Mouse (Mus musculus) liver, adult 2 months (tissue): ENCODE results near the gene Acot3. TPM values are rescaled to one million over a fixed set of nuclear protein-coding genes. Genes with fewer than 3 reads are reported as not detected.
"Not testable (repeated sequence)": the region's sequence is repeated elsewhere in the genome, so short reads cannot be mapped to it uniquely, and the experiment has no call there.

Source experiments
- DNase-seq: peaks from one replicate; pipeline ENCODE4 v3.0.0-alpha.2; 2011; ENCODE audit warnings: low read depth, low spot score; ENCODE audit errors: extremely low read depth
- H3K27ac ChIP-seq: fragments of 200-500 bp; replicated peaks from 2 replicates; pipeline ENCODE4 v1.5.1; 2012; ENCODE audit warnings: low read depth, mild to moderate bottlenecking, control low read depth, inconsistent platforms, low read length; ENCODE audit not compliant: insufficient read depth
- H3K27me3 ChIP-seq: fragments of 200-500 bp; 2 replicates; pipeline ENCODE4 v1.6.1; 2012; ENCODE audit warnings: mild to moderate bottlenecking, moderate library complexity, low read length, inconsistent platforms; ENCODE audit not compliant: control insufficient read depth, insufficient read depth
- H3K36me3 ChIP-seq: fragments of 200-500 bp; 2 replicates; pipeline ENCODE4 v1.6.1; 2012; ENCODE audit warnings: low read length, inconsistent platforms; ENCODE audit not compliant: control insufficient read depth, insufficient read depth
- H3K4me1 ChIP-seq: fragments of 200-500 bp; 2 replicates; pipeline ENCODE4 v1.6.1; 2011; ENCODE audit warnings: low read length; ENCODE audit not compliant: control insufficient read depth, insufficient read depth
- H3K4me3 ChIP-seq: fragments of 200-500 bp; 2 replicates; pipeline ENCODE4 v1.5.1; 2011; ENCODE audit warnings: low read depth, mild to moderate bottlenecking, control low read depth, low read length, moderate library complexity; ENCODE audit not compliant: insufficient read depth
- H3K79me2 ChIP-seq: fragments of 200-500 bp; 2 replicates; pipeline ENCODE4 v1.6.1; 2012; ENCODE audit warnings: inconsistent platforms, mild to moderate bottlenecking, low read length, moderate library complexity; ENCODE audit not compliant: control insufficient read depth, insufficient read depth
- H3K9ac ChIP-seq: fragments of 200-500 bp; 2 replicates; pipeline ENCODE4 v1.6.1; 2012; ENCODE audit warnings: low read depth, mild to moderate bottlenecking, control low read depth, inconsistent platforms, low read length
- CTCF ChIP-seq: fragments of 200-500 bp; IDR thresholded peaks from 2 replicates; pipeline ENCODE4 v1.5.1; 2011; ENCODE audit warnings: low read depth, low read length, control low read depth
- POLR2A ChIP-seq: fragments of 200-500 bp; IDR thresholded peaks from 2 replicates; pipeline ENCODE4 v1.6.1; 2011; ENCODE audit warnings: low read length, control low read depth; ENCODE audit not compliant: insufficient read depth; ENCODE audit errors: extremely low read depth
- WGBS: fragments of 180-500 bp; shearing (Covaris S2); methylation state at CpG from one replicate; pipeline ENCODE4 v1.1.7; 2018; 5-methylcytosine and 5-hydroxymethylcytosine counted together
- polyA plus RNA-seq: library from polyadenylated mRNA; depleted of rRNA; stranded (reverse); fragments of >200 nt; gene quantifications from 2 replicates; pipeline ENCODE4 v1.2.3, GENCODE M21; 2012
- total RNA-seq: library from RNA; depleted of rRNA; stranded (reverse); fragments of >200 nt; gene quantifications from 2 replicates; pipeline ENCODE4 v1.2.3, GENCODE M21; 2014

The Acot3 gene
- total and polyA plus RNA-seq, 2 experiments: 33.7 to 58.2 TPM

GRCm38 (mm10) chr12:84011251-84012040, 40.5 kb upstream of the Acot3 start:
- WGBS: 33% methylated on average over 12 of the region's 12 CpGs
- DNase-seq: peak; percentile 94
- H3K9ac ChIP-seq: no peak overlapping the region
- TF ChIP-seq CTCF (no peak), POLR2A (no peak)
- no peak overlapping the region for H3K27ac ChIP-seq
- H3K27me3 ChIP-seq: no peaks in the 10 kb centered on the region
- peaks cover 5% of the 10 kb centered on the region; the same call in 1 of the 2 replicates for H3K79me2 ChIP-seq
- no peak overlapping the region for H3K4me3 ChIP-seq
- peaks cover 9% of the 10 kb centered on the region; the same call in 1 of the 2 replicates for H3K36me3 ChIP-seq
- peaks cover 21% of the 10 kb centered on the region for H3K4me1 ChIP-seq

DNA sequence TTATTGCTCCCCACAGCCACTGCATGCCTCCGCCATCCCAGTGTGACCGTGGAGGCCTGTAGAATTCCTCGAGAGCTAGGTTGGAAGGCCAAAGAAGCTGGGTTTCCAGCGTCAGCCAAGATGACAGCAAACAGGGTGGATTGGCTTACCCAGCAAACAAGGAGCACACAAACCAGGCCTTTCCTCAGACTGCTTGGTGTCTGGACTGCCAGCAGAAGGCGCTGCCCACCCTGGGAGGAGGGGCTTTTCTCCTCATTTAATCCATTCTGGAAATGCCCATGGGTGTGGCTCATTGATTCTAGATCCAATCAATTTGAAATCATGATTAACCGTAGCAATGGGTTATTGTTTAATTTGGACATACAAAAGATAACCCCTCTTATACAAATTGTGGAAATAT, 38.8 kb upstream of the Acot3 start:
- WGBS: 55% methylated on average over 6 of the region's 6 CpGs
- TF ChIP-seq CTCF (peak; percentile 33), POLR2A (no peak)
- H3K79me2 ChIP-seq: peaks cover 5% of the 10 kb centered on the region; the same call in 1 of the 2 replicates
- H3K4me3 ChIP-seq: no peak overlapping the region
- H3K27me3 ChIP-seq: no peaks in the 10 kb centered on the region
- H3K27ac ChIP-seq: no peak overlapping the region
- H3K9ac ChIP-seq: no peak overlapping the region
- peaks cover 21% of the 10 kb centered on the region for H3K4me1 ChIP-seq
- H3K36me3 ChIP-seq: peaks cover 11% of the 10 kb centered on the region; the same call in 1 of the 2 replicates
- DNase-seq: no peak

- Histone ChIP-seq H3K27ac (no peak overlapping the region), H3K4me1 (peaks cover 17% of the 10 kb centered on the region), H3K27me3 (no peaks in the 10 kb centered on the region), H3K79me2 (peaks cover 5% of the 10 kb centered on the region; the same call in 1 of the 2 replicates), H3K36me3 (peaks cover 11% of the 10 kb centered on the region; the same call in 1 of the 2 replicates), H3K4me3 (no peak overlapping the region), H3K9ac (no peak overlapping the region)
- no peak for DNase-seq
- TF ChIP-seq POLR2A: no peak
- WGBS: 92% methylated on average over 7 of the region's 7 CpGs
Observed at GRCm38 (mm10) chr12:84013701-84014100, 38.2 kb upstream of the Acot3 start.

DNA sequence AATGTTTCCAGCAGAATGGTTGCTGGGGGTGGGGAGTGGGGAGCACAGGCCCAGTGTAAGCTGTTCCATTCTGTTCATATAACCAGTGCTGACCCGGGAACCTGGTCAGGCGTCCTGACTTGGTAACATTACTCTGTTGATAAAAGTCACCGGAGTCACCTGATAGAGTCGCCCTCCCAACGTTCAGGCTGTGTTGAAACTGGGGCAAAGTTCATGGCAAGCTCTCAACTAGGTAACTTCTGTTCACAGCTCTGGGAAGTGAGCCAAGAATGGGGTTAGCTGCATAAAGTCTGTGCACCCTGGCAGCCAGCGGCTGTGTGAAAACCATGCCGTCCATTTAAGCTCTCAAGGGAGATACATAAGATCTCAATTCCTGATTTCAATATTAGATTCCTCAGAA, 31.4 kb upstream of the Acot3 start:
- H3K9ac ChIP-seq, H3K27me3 ChIP-seq, H3K4me3 ChIP-seq, H3K4me1 ChIP-seq, H3K36me3 ChIP-seq, H3K79me2 ChIP-seq, H3K27ac ChIP-seq: not testable (repeated sequence)
- 5% methylated on average over 7 of the region's 7 CpGs for WGBS
- peak; percentile 97 for DNase-seq

DNA sequence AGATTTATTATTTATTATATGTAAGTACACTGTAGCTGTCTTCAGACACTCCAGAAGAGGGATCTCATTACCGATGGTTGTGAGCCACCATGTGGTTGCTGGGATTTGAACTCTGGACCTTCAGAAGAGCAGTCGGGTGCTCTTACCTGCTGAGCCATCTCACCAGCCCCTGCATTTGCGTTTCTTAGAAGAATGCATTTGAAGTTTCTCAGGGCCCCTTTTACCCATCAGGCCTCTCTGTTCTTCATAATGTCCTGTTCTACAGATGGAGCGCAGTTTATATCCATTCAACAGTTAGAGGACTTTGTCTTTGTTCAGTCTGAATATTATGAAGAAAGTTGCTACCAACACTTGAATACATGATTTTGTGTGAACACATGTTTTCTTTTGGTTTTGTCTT, 29.7 kb upstream of the Acot3 start:
- not testable (repeated sequence) for H3K9ac ChIP-seq, H3K4me3 ChIP-seq, H3K36me3 ChIP-seq, H3K79me2 ChIP-seq, H3K27me3 ChIP-seq, H3K27ac ChIP-seq, DNase-seq, H3K4me1 ChIP-seq
- 87% methylated on average over 4 of the region's 4 CpGs for WGBS

DNA sequence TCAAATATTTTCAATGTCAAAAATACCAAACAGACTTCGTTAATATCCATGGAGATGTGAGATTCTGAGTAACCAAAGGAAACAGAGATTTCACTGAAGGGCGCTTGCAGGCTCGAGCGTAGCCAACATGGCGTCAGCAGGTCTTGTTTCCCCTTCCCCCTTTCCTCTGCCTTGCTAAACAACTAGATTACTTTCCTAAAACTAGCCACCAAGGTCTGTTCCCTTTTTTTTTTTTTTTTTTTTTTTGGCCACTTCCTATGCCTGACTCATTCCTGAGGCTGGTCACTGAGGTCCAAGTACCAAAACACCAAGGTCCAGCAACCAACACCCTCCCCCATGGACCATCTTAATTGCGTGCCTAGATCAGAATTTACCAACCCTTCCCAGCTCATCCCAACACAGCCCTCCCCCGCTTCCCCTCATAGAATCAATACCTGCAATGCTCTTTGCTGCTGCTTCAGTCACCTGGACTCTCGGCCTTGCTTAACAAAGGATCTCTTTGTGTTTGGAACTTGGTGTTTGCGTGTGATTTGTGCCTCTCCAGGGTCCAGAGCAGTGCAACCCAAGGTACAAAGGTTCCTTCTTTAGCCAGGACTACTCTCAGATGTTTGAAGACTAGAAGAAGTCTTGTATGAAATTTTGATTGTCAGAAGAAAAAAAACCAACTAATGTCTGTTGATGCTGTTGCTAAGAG, 28.7 kb upstream of the Acot3 start:
- no peak overlapping the region for H3K4me3 ChIP-seq
- WGBS: 56% methylated on average over 9 of the region's 9 CpGs
- peak; percentile 56 for DNase-seq
- no peak overlapping the region for H3K9ac ChIP-seq
- no peaks in the 10 kb centered on the region for H3K79me2 ChIP-seq
- H3K36me3 ChIP-seq: no peaks in the 10 kb centered on the region
- H3K27me3 ChIP-seq: no peaks in the 10 kb centered on the region
- no peak overlapping the region for H3K27ac ChIP-seq
- TF ChIP-seq CTCF: no peak
- TF ChIP-seq POLR2A: no peak
- 0 out of 2 replicates have a peak, but pooled peaks cover 6% of the 10 kb centered on the region for H3K4me1 ChIP-seq
